Mouse (Mus musculus): ENCODE results near the gene Krt19. TPM values are rescaled to one million over a fixed set of nuclear protein-coding genes. Genes with fewer than 3 reads are reported as not detected.

Krt19 gene
- not detected in 2 replicates for polyA plus RNA-seq (2011; ENCODE audit: insufficient read depth, insufficient read length, low replicate concordance, missing spikeins)

GRCm38 (mm10) chr11:100148615-100149330, at the start of gene Krt19:
Gene Krt19 (minus strand): TSS chr11:100148665.
- TF ChIP-seq CTCF (IDR thresholded peaks at IDR 0.05; ENCODE audit: control insufficient read depth, insufficient read depth, low read length) (no peak), POLR2A (IDR thresholded peaks at IDR 0.05; ENCODE audit: borderline replicate concordance, control insufficient read depth, low read depth, low read length) (no peak)
- WGBS, result 53% methylated on average over 9 of the region's 9 CpGs

GRCm38 (mm10) chr11:100192992-100193391, 44.5 kb upstream of the Krt19 start, which contains the start of gene Krt9:
Gene Krt9 (minus strand): TSS chr11:100193246.
- 52% methylated on average over 9 of the region's 9 CpGs for WGBS

More at GRCm38 (mm10) chr11:100148615-100149330, at the start of gene Krt19:
- no peak within 1 kb of the TSS for H3K27ac ChIP-seq (ENCODE audit: control insufficient read depth, insufficient read depth, low read depth, low read length, poor library complexity)
- H3K4me1 ChIP-seq (ENCODE audit: control insufficient read depth, insufficient read depth, low read length), result no peaks in the 10 kb centered on the region
- H3K4me3 ChIP-seq (replicated peaks; ENCODE audit: control insufficient read depth, low read depth, low read length), result no peak within 1 kb of the TSS

DNA sequence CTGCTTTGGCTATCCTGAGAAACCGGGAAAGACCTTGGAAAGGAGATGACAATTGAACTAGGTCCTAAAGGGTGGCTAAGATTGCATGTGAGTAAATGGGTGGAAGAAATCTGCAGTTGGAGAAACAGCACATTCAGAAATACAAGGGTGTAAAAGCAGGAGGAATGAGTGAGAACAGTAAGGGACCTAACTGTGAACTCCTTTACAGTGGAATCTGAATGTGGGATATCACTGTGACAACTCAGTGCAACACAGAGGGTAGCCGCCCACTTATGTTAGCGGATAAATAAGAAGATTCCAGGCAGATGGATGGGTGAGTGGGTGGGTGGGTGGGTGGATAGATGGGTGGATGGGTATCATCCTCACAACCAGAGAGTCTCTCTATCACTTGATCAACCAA, 43.4 kb upstream of the Krt19 start:
- Histone ChIP-seq H3K4me1 (ENCODE audit: control insufficient read depth, insufficient read depth, low read length) (no peaks in the 10 kb centered on the region), H3K27ac (ENCODE audit: control insufficient read depth, insufficient read depth, low read depth, low read length, poor library complexity) (no peak overlapping the region), H3K4me3 (replicated peaks; ENCODE audit: control insufficient read depth, low read depth, low read length) (no peak overlapping the region)
- WGBS, result 91% methylated on average over 3 of the region's 3 CpGs
- no peak for TF ChIP-seq POLR2A (IDR thresholded peaks at IDR 0.05; ENCODE audit: borderline replicate concordance, control insufficient read depth, low read depth, low read length)
- TF ChIP-seq CTCF (IDR thresholded peaks at IDR 0.05; ENCODE audit: control insufficient read depth, insufficient read depth, low read length), result no peak

More at GRCm38 (mm10) chr11:100192992-100193391, 44.5 kb upstream of the Krt19 start, which contains the start of gene Krt9:
- no peak within 1 kb of the TSS for H3K27ac ChIP-seq (ENCODE audit: control insufficient read depth, insufficient read depth, low read depth, low read length, poor library complexity)
- H3K4me1 ChIP-seq (ENCODE audit: control insufficient read depth, insufficient read depth, low read length), result no peaks in the 10 kb centered on the region
- no peak within 1 kb of the TSS for H3K4me3 ChIP-seq (replicated peaks; ENCODE audit: control insufficient read depth, low read depth, low read length)
- no peak for TF ChIP-seq CTCF (IDR thresholded peaks at IDR 0.05; ENCODE audit: control insufficient read depth, insufficient read depth, low read length)
- TF ChIP-seq POLR2A (IDR thresholded peaks at IDR 0.05; ENCODE audit: borderline replicate concordance, control insufficient read depth, low read depth, low read length), result no peak

DNA sequence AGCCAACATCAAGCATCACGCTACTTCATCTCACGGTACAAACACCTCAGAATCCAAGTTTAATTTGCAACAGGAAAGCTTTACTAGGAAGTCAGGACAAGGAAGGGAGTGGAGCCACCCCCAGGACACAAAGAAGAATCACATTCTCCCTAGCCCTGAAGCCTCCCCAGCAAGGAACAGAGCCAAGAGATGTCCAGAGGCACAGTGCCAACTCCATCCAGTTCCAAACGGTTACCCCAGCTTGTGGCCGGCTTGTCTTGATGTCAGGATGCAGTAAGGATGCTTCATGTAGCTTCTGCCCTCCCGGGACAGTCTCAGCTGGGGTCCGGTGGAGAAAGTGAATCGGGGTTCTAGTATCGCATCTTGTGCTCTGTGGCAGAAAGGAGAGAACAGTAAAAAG, 38.3 kb upstream of the Krt19 start:
- Histone ChIP-seq H3K4me3 (replicated peaks; ENCODE audit: control insufficient read depth, low read depth, low read length) (no peak overlapping the region), H3K27ac (ENCODE audit: control insufficient read depth, insufficient read depth, low read depth, low read length, poor library complexity) (no peak overlapping the region), H3K4me1 (ENCODE audit: control insufficient read depth, insufficient read depth, low read length) (no peaks in the 10 kb centered on the region)
- WGBS, result 83% methylated on average over 8 of the region's 8 CpGs
- TF ChIP-seq POLR2A (IDR thresholded peaks at IDR 0.05; ENCODE audit: borderline replicate concordance, control insufficient read depth, low read depth, low read length) (no peak), CTCF (IDR thresholded peaks at IDR 0.05; ENCODE audit: control insufficient read depth, insufficient read depth, low read length) (no peak)

- WGBS, result 32% methylated on average over 7 of the region's 7 CpGs
- Histone ChIP-seq H3K4me1 (ENCODE audit: control insufficient read depth, insufficient read depth, low read length) (no peaks in the 10 kb centered on the region), H3K4me3 (replicated peaks; ENCODE audit: control insufficient read depth, low read depth, low read length) (no peak overlapping the region), H3K27ac (ENCODE audit: control insufficient read depth, insufficient read depth, low read depth, low read length, poor library complexity) (no peak overlapping the region)
- TF ChIP-seq CTCF (IDR thresholded peaks at IDR 0.05; ENCODE audit: control insufficient read depth, insufficient read depth, low read length) (no peak), POLR2A (IDR thresholded peaks at IDR 0.05; ENCODE audit: borderline replicate concordance, control insufficient read depth, low read depth, low read length) (no peak)
Observed at GRCm38 (mm10) chr11:100181725-100182124, 33.3 kb upstream of the Krt19 start.

DNA sequence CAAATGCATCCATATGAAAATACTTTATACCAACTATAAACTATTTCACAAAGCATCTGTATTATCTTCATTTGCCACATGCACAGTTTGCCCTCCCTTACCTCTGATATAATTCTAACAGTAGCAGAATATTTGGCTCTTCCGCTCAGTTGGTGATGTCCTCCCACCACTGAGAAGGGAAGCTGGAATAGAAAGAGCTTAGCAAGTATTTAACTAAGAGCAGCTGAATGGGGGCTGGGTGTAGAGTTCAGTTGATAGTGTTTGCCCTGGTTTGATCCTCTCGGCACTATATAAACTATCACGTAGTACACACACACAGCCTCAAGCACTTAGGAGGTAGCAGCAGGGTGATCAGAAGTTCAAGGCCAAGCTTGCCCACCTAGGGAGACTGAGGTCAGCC, 30.8 kb upstream of the Krt19 start:
- no peak overlapping the region for H3K27ac ChIP-seq (ENCODE audit: control insufficient read depth, insufficient read depth, low read depth, low read length, poor library complexity)
- 86% methylated on average over 3 of the region's 3 CpGs for WGBS
- TF ChIP-seq POLR2A (IDR thresholded peaks at IDR 0.05; ENCODE audit: borderline replicate concordance, control insufficient read depth, low read depth, low read length) (no peak), CTCF (IDR thresholded peaks at IDR 0.05; ENCODE audit: control insufficient read depth, insufficient read depth, low read length) (no peak)
- no peaks in the 10 kb centered on the region for H3K4me1 ChIP-seq (ENCODE audit: control insufficient read depth, insufficient read depth, low read length)
- H3K4me3 ChIP-seq (replicated peaks; ENCODE audit: control insufficient read depth, low read depth, low read length), result no peak overlapping the region

DNA sequence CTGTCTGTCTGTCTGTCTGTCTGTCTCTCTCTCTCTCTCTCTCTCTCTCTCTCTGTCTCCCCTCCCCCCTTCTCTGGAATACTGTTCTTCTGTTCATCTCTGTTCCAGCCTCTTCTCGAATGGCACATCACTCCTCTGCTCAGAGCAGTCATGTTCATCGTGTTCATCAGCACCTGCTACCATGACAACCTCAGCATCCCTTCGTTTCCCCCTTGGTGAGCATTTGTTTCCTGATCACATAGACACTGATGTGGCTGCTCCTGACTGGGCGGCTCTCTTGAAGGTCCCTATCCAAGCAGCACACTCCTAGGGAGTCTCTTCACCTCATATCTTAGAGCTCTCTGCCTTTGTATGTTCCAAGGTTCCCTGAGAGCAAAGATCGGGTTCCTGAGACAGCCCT, 29.8 kb upstream of the Krt19 start:
- 66% methylated on average over 5 of the region's 5 CpGs for WGBS
- no peak overlapping the region for H3K27ac ChIP-seq (ENCODE audit: control insufficient read depth, insufficient read depth, low read depth, low read length, poor library complexity)
- H3K4me1 ChIP-seq (ENCODE audit: control insufficient read depth, insufficient read depth, low read length), result no peaks in the 10 kb centered on the region
- TF ChIP-seq POLR2A (IDR thresholded peaks at IDR 0.05; ENCODE audit: borderline replicate concordance, control insufficient read depth, low read depth, low read length), result no peak
- TF ChIP-seq CTCF (IDR thresholded peaks at IDR 0.05; ENCODE audit: control insufficient read depth, insufficient read depth, low read length), result no peak
- no peak overlapping the region for H3K4me3 ChIP-seq (replicated peaks; ENCODE audit: control insufficient read depth, low read depth, low read length)

DNA sequence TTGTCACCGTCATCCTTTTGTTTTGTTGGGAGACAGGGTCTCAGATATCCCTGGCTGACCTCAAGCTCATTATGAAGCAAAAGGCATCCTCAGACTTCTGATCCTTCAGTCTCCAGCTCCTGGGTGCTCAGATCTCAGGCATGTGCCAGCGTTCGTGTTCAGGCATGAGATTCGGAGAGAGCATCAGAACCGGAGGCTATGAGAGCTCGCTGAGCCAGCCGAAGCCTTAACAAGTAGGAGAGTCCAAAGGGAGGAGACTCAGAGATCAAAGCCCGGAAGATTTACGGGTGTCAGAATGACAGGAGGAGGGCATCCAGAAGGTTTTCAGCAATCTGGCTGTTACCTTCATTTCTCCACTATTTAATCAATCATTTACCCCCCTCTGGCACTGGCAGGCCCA, 28.3 kb upstream of the Krt19 start:
- no peak overlapping the region for H3K4me3 ChIP-seq (replicated peaks; ENCODE audit: control insufficient read depth, low read depth, low read length)
- no peak for TF ChIP-seq POLR2A (IDR thresholded peaks at IDR 0.05; ENCODE audit: borderline replicate concordance, control insufficient read depth, low read depth, low read length)
- TF ChIP-seq CTCF (IDR thresholded peaks at IDR 0.05; ENCODE audit: control insufficient read depth, insufficient read depth, low read length), result no peak
- no peak overlapping the region for H3K27ac ChIP-seq (ENCODE audit: control insufficient read depth, insufficient read depth, low read depth, low read length, poor library complexity)
- WGBS, result 55% methylated on average over 9 of the region's 9 CpGs
- no peaks in the 10 kb centered on the region for H3K4me1 ChIP-seq (ENCODE audit: control insufficient read depth, insufficient read depth, low read length)
